Mouse (Mus musculus): ENCODE results near the gene Mybbp1a.

GRCm38 (mm10) chr11:72466694-72467507 is 25.7 kb downstream of the Mybbp1a start:
- TF ChIP-seq POLR2A (IDR thresholded peaks at IDR 0.05; ENCODE audit: low read depth, low read length) = no peak
- TF ChIP-seq CTCF (IDR thresholded peaks at IDR 0.05; ENCODE audit: borderline replicate concordance, insufficient read depth, low read length) = no peak
